Mouse (Mus musculus) kidney, embryonic 14.5 days (tissue): ENCODE results near the gene Pbx3. TPM values are rescaled to one million over a fixed set of nuclear protein-coding genes. Genes with fewer than 3 reads are reported as not detected.

Experiments
- ATAC-seq: fragments of 200-750 bp; cut with Nextera tagmentation; 2 replicates; pipeline ENCODE4 v1.8.0; 2017; ENCODE audit warnings: moderate number of reproducible peaks, mild to moderate bottlenecking, moderate TSS enrichment, moderate library complexity; ENCODE audit not compliant: low FRiP score, low TSS enrichment
- H3K27ac ChIP-seq: fragments of 300-500 bp; sonication (generic); 2 replicates; pipeline ENCODE4 v1.5.1; 2014; ENCODE audit warnings: low read depth, mild to moderate bottlenecking, low read length, moderate library complexity, mixed read lengths
- H3K27me3 ChIP-seq: fragments of 300-500 bp; sonication (generic); 2 replicates; pipeline ENCODE4 v1.6.1; 2014; ENCODE audit warnings: mild to moderate bottlenecking, low read length; ENCODE audit not compliant: control insufficient read depth, insufficient read depth
- H3K36me3 ChIP-seq: fragments of 300-500 bp; sonication (generic); 2 replicates; pipeline ENCODE4 v1.6.1; 2014; ENCODE audit warnings: low read length, mixed read lengths; ENCODE audit not compliant: control insufficient read depth, insufficient read depth
- H3K4me1 ChIP-seq: fragments of 300-500 bp; sonication (generic); 2 replicates; pipeline ENCODE4 v1.6.1; 2014; ENCODE audit warnings: low read length, mixed read lengths; ENCODE audit not compliant: control insufficient read depth, insufficient read depth
- H3K4me2 ChIP-seq: fragments of 300-500 bp; sonication (generic); replicated peaks from 2 replicates; pipeline ENCODE4 v1.6.1; 2014; ENCODE audit warnings: low read depth, mild to moderate bottlenecking, low read length
- H3K4me3 ChIP-seq: fragments of 300-500 bp; sonication (generic); 2 replicates; pipeline ENCODE4 v1.5.1; 2014; ENCODE audit warnings: mild to moderate bottlenecking, low read length
- H3K9ac ChIP-seq: fragments of 300-500 bp; sonication (generic); 2 replicates; pipeline ENCODE4 v1.6.1; 2014; ENCODE audit warnings: low read depth, mild to moderate bottlenecking, low read length, moderate library complexity
- H3K9me3 ChIP-seq: fragments of 300-500 bp; sonication (generic); 2 replicates; pipeline ENCODE4 v1.6.1; 2016; ENCODE audit warnings: low read length; ENCODE audit not compliant: control insufficient read depth
- whole genome bisulfite sequencing: fragments of 180-500 bp; shearing (Covaris S2); extraction: QIAGEN DNeasy Blood & Tissue Kit; methylation state at CpG from one replicate; pipeline ENCODE4 v1.1.7; 2014; 5-methylcytosine and 5-hydroxymethylcytosine counted together
- polyA plus RNA-seq: library from polyadenylated mRNA; unstranded; fragments of >200 nt; fragmentation: Nextera tagmentation; extraction: Ambion mirVana; gene quantifications from 2 replicates; pipeline ENCODE4 v1.2.1, GENCODE M21; 2014

The Pbx3 gene
- polyA plus RNA-seq, 1 experiment from 2014 or later = 34.7 TPM

GRCm38 (mm10) chr2:34355801-34356211, 17.1 kb downstream of the Pbx3 start:
- no peak overlapping the region for H3K4me3 ChIP-seq
- 0 out of 2 replicates have a peak, but pooled peaks cover 6% of the 10 kb centered on the region for H3K36me3 ChIP-seq
- H3K4me2 ChIP-seq = no peak overlapping the region
- H3K9ac ChIP-seq = no peak overlapping the region
- no peaks in the 10 kb centered on the region for H3K9me3 ChIP-seq
- no peaks in the 10 kb centered on the region for H3K27me3 ChIP-seq
- WGBS = 42% methylated on average over 7 of the region's 7 CpGs
- 0 out of 2 replicates have a peak, but pooled peaks have one; percentile 28 for ATAC-seq
- peaks cover 10% of the 10 kb centered on the region for H3K4me1 ChIP-seq
- H3K27ac ChIP-seq = no peak overlapping the region

DNA sequence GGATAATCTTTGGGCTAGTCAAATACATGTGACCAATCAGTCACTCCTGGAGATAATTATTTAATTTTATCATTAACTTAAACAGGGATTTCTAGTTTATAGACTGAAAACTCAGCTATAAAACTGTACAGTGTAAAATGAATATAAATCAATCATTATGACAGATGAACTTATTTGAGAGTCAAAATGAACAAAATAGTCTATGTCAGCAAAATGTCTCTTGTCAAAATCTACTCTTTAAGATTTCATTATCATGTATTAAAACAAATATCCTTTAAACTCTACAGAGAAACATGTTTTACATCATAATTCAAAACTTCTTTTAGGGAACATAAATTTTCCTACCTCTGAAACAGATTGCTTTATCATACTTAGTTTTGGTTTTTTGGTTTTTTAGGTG, 20.9 kb downstream of the Pbx3 start:
- Histone ChIP-seq H3K9me3 (no peaks in the 10 kb centered on the region), H3K4me1 (peaks cover 8% of the 10 kb centered on the region), H3K36me3 (no peaks in the 10 kb centered on the region; the same call in 1 of the 2 replicates), H3K4me2 (no peak overlapping the region), H3K4me3 (no peak overlapping the region), H3K27ac (no peak overlapping the region), H3K9ac (no peak overlapping the region), H3K27me3 (no peaks in the 10 kb centered on the region)
- no peak for ATAC-seq

DNA sequence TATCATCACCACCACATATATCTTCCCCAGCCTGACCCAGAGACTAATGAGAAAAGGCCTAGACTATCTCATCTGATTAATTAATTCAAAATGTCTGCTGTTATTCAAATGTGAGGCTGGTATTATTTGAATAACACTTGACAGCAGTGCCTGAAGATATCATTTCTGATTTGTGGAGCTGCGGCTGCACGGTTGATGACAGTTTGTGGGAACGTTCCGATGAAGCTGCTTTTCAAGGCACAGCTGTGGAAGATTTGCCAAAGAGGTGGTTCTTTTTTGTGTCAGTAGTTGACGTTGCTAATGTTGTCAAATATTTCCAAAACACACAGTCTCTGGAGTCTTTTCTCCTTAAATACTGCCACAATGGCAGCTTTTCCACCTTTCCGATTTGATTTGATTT, 25.8 kb downstream of the Pbx3 start:
- H3K27ac ChIP-seq = no peak overlapping the region
- no peak for ATAC-seq
- H3K4me1 ChIP-seq = no peaks in the 10 kb centered on the region
- no peak overlapping the region for H3K4me3 ChIP-seq
- H3K27me3 ChIP-seq = no peaks in the 10 kb centered on the region
- H3K9ac ChIP-seq = no peak overlapping the region
- H3K9me3 ChIP-seq = no peaks in the 10 kb centered on the region
- no peaks in the 10 kb centered on the region; the same call in 1 of the 2 replicates for H3K36me3 ChIP-seq
- WGBS = 79% methylated on average over 6 of the region's 6 CpGs
- no peak overlapping the region for H3K4me2 ChIP-seq

- Histone ChIP-seq H3K9me3 (no peaks in the 10 kb centered on the region), H3K4me1 (no peaks in the 10 kb centered on the region), H3K4me3 (no peak overlapping the region), H3K9ac (no peak overlapping the region), H3K27me3 (no peaks in the 10 kb centered on the region), H3K36me3 (no peaks in the 10 kb centered on the region), H3K27ac (no peak overlapping the region), H3K4me2 (no peak overlapping the region)
- no peak for ATAC-seq
- WGBS = 80% methylated on average over 1 of the region's 1 CpGs
Observed at GRCm38 (mm10) chr2:34298664-34299063, 74.3 kb downstream of the Pbx3 start.

DNA sequence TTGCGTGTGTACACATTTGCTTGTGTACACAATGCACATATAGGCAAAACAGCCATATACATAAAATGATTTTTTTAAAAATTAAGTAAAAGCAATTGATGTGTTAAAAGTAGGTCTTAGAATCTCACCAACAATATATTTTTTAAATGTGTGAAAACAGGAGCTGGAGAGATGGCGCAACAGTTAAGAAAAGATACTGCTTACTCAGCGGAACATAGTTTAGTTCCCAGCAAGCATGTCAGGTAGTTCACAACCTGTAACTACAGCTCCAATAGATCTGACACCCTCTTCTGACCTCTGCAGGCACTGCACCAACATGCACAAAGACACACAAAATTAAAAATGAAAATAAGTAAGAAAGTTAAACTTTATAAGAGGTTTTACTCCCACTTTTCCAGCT, 74.7 kb downstream of the Pbx3 start:
- no peak overlapping the region for H3K4me3 ChIP-seq
- no peak overlapping the region for H3K9ac ChIP-seq
- H3K4me1 ChIP-seq = no peaks in the 10 kb centered on the region
- WGBS = 94% methylated on average over 3 of the region's 3 CpGs
- no peak for ATAC-seq
- H3K36me3 ChIP-seq = no peaks in the 10 kb centered on the region
- H3K9me3 ChIP-seq = no peaks in the 10 kb centered on the region
- no peak overlapping the region for H3K4me2 ChIP-seq
- no peaks in the 10 kb centered on the region for H3K27me3 ChIP-seq
- no peak overlapping the region for H3K27ac ChIP-seq

GRCm38 (mm10) chr2:34289726-34290125, 83.2 kb downstream of the Pbx3 start:
- H3K4me1 ChIP-seq = peaks cover 3% of the 10 kb centered on the region; the same call in 1 of the 2 replicates
- no peak overlapping the region for H3K27ac ChIP-seq
- WGBS = 83% methylated on average over 1 of the region's 1 CpGs
- H3K4me3 ChIP-seq = no peak overlapping the region
- no peak overlapping the region for H3K4me2 ChIP-seq
- no peaks in the 10 kb centered on the region for H3K9me3 ChIP-seq
- no peak overlapping the region for H3K9ac ChIP-seq
- H3K36me3 ChIP-seq = no peaks in the 10 kb centered on the region
- H3K27me3 ChIP-seq = no peaks in the 10 kb centered on the region
- no peak for ATAC-seq

- Histone ChIP-seq H3K9ac (no peak overlapping the region), H3K27ac (no peak overlapping the region), H3K36me3 (no peaks in the 10 kb centered on the region), H3K27me3 (no peaks in the 10 kb centered on the region), H3K4me1 (peaks cover 3% of the 10 kb centered on the region; the same call in 1 of the 2 replicates), H3K4me3 (no peak overlapping the region), H3K9me3 (no peaks in the 10 kb centered on the region), H3K4me2 (no peak overlapping the region)
- WGBS = 91% methylated on average over 2 of the region's 2 CpGs
- no peak for ATAC-seq
Observed at GRCm38 (mm10) chr2:34284239-34284638, 88.7 kb downstream of the Pbx3 start.

- H3K9me3 ChIP-seq = no peaks in the 10 kb centered on the region
- WGBS = 60% methylated on average over 3 of the region's 3 CpGs
- no peaks in the 10 kb centered on the region for H3K36me3 ChIP-seq
- no peak overlapping the region for H3K4me2 ChIP-seq
- no peak for ATAC-seq
- H3K9ac ChIP-seq = no peak overlapping the region
- no peak overlapping the region for H3K4me3 ChIP-seq
- H3K4me1 ChIP-seq = no peaks in the 10 kb centered on the region
- no peak overlapping the region for H3K27ac ChIP-seq
- no peaks in the 10 kb centered on the region for H3K27me3 ChIP-seq
Observed at GRCm38 (mm10) chr2:34280996-34281395, 91.9 kb downstream of the Pbx3 start.

- Histone ChIP-seq H3K9me3 (no peaks in the 10 kb centered on the region), H3K36me3 (no peaks in the 10 kb centered on the region), H3K9ac (no peak overlapping the region), H3K4me3 (no peak overlapping the region), H3K4me1 (no peaks in the 10 kb centered on the region), H3K4me2 (no peak overlapping the region), H3K27ac (no peak overlapping the region), H3K27me3 (no peaks in the 10 kb centered on the region)
- 62% methylated on average over 6 of the region's 6 CpGs for WGBS
- ATAC-seq = no peak
Observed at GRCm38 (mm10) chr2:34279726-34280125, 93.2 kb downstream of the Pbx3 start.
